Mouse (Mus musculus) adrenal gland, adult 18-20 months (tissue): ENCODE results near the gene Syt7. TPM values are rescaled to one million over a fixed set of nuclear protein-coding genes. Genes with fewer than 3 reads are reported as not detected.

Experiments used
- DNase-seq, 2 experiments: peaks; one replicate each; pipeline ENCODE4 v3.0.0; 2021 to 2022; ENCODE audit warnings: low spot score in 2 of 2
- total RNA-seq, 2 experiments: library from RNA; stranded (reverse); gene quantifications; 1 replicate in 1 of 2; 2 replicates in 1 of 2; pipeline ENCODE4 v1.2.3; 2021

Syt7 gene
- total RNA-seq, 2 experiments from 2014 or later = 32.1 to 33.0 TPM

DNA sequence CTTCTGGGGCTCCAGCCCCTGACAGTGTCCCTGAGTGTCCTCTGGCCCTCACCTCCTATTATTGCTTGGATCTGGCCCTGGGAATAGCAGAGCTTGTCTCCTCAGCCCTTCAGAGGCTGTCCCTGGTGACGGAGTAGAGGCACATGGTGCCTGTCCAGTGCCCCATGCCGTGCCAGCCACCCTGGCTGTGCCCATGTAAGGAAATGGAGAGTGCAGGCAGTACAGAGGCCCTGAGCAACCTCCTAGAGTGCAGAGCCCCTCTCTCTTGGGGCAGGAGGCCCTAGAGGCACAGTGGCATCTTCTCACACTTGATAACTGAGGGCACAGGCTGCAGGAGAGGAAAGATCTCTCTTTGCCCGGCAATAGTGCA, 66.5 kb downstream of the Syt7 start:
- DNase-seq = no peak

DNA sequence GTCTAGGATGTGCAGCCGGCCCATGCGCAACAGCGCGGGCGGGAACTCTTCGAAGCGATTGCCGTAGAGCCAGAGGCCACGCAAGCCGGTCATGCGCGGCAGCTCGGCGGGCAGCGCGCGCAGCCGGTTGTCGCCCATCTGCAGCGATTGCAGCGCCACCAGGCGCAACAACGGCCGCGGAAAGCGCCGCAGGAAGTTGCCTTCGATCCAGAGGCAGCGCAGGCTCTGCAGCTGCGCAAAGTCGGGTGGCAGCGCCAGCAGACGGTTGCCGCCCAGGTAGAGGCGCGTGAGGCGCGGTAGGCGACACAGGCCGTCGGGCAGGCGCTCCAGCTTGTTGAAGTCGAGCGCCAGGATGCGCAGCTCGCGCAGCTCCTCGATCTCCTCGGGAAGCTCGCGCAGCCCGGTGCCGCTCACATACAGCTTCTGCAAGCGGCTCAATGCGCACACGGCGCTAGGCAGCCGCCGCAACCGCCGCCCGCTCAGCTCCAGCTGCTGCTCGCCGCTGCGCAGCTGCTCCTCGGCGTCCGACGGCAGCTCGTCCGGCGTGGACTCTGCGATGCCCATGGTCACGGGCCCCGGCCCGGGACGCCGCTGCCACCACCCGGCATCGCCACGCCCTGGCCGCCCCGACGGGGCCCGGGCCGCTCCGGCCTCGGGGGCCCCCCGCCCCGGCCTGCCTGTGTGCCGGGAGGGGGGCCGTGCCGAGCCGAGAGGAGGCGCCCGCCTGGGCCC, 68.0 kb downstream of the Syt7 start, which contains the start of gene Lrrc10b:
Lrrc10b (minus strand) TSS at position 722 of the 732 bp plus-strand sequence.
- DNase-seq = peak; percentile 39 to 40

DNA sequence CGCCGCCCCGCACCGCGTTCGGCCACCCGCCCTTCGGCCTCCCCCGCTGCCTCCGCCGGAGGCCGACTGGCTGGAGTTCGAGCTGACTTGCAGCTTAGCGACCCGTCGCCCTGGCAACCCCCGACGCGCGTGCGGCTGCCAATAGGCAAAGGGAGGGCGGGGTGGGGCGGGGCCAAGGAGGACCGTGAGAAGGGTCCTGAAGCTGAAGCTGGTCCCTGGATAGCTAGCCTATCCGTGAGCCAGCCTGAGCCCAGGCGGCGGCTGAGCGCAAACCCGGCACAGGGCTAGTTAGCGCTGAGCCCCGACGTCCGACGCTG, 68.6 kb downstream of the Syt7 start:
- DNase-seq = peak; percentile 54 to 58

DNA sequence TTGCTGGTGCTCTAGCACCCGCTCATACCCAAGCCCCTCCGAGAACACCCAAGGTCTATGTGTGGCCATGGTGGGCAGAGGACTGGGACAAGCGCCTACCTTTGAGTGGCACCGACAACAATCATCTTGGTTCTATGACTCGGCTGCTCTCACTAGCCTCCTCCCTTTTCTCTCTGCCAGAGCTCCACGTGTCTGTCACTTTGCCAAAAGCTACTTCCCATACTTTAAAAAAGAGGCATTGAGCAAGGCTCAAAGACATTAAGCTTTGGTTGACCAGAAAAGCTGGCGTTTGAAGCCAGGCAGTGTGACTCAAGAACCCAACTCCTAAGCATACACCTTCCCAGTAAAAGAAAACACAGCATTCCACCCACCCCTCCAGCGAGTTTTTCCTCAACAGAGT, 69.2 kb downstream of the Syt7 start:
- peak in 1 of 2 experiments; percentile 32 for DNase-seq

DNA sequence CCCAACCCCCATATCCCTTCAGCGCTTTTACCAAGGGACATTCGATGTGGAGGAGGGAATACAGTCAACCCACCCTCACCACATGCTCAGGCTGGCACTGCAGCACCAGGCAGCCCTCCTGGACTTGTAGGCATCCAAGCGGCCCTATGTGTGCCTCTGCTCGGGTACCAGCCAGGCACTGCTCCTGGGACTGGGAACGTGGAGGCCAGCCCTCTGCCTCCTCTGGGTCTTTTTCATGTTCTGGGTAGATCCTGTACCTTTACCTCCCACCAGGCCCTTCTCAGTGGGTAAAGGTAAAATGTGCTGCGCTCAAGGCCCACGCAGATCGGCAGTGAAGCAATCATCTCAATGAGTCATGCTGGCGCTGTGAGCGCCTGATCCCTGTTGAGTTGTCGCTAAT, 71.0 kb downstream of the Syt7 start:
- no peak for DNase-seq

DNA sequence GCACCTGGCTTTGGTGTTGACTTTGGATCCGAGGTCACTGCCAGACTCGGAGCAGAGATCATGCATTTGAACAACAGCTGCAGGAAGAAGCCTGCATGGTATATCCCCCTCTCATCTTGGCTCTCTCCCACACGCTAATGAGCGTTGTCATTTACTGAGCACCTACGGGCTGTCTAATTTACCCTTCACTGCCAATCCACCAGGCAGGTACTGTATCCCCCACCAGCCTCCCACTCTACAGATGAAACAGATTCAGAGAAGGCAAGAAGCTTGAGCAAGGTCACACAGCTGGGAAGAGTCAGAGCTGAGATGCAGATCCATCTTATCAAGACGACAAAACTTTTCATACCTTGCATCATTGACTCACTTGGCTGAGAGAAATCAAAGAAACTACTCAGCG, 72.7 kb downstream of the Syt7 start:
- no peak for DNase-seq

DNA sequence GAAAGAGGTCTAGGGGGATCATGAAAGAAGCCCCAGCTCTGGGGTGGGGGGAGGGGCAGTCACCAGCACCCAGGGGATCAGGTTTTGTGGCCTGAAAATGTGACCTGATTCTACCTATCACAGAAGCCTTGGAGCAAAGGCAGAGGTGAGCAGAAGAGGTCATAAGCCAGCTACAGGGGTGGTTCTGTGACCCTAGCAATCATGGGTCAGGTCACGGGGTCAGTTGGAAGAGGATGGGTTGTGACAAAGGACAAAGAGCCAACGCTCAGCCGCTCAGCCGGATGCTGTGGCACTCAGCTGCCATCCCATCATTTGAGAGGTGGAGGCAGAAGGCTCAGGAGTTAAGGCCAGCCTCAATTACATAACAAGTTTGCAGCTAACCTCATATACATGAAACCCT, 75.5 kb downstream of the Syt7 start:
- DNase-seq = no peak

DNA sequence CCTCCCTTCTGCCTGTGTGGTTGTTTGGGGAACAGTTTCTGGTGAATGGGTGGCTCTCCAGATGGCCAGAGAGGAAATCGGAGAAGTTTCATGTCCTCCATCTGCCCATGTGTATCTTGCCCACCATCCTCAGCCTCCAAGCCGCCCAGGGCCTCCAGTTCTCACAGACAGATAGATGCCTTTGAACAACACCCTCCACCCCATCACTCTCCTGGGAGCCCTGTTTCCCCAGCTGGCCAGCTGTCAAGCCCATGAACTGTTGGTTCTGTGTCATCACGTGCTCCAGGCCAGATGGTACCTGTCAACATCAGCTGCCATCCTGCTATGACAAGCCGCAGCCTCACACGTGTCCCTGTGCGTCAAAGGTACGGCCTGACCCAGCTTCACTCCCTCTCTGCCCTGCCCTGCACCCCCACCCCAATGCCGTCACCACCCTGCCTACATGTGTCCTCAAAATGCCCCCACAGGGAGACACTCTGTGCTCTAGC, 80.3 kb downstream of the Syt7 start:
- DNase-seq = no peak

DNA sequence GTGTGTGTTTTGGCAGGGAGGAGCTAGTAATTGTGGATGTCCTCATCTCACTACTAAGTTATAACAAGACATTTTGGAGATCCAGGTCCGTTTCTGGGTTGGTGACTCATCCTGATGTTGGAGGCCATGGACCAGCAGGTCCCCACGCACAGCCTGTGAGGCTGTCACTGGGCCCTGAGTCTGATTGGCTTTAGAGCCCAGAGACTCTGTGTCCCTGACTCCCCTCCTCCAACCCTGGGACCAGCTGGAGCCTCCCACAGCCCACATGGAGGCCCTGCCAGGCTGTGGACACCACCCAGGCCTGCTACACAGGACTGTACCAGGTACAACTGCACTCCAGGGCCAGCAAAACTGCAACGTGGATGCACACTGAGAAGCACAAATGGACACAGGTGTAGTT, 84.1 kb downstream of the Syt7 start:
- no peak for DNase-seq

DNA sequence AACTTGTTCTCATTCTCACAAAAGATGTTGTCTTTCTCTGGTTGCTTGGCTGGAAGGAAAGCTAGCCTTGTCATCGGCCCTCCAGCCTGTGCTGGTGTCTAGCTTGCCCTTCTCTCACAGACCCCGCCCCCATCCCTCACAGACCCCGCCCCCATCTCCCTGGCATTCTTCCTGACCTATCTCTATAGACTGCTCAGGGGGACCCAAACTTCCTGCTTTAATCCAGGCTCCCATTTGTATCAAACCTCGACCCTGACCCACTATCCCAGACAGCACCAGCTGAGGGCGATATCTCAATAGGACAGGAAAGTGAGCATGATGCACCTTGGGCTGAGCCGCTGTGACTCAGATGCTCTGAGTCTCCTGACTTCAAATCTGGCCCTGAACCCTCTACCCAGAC, 84.9 kb downstream of the Syt7 start:
- DNase-seq = no peak

DNA sequence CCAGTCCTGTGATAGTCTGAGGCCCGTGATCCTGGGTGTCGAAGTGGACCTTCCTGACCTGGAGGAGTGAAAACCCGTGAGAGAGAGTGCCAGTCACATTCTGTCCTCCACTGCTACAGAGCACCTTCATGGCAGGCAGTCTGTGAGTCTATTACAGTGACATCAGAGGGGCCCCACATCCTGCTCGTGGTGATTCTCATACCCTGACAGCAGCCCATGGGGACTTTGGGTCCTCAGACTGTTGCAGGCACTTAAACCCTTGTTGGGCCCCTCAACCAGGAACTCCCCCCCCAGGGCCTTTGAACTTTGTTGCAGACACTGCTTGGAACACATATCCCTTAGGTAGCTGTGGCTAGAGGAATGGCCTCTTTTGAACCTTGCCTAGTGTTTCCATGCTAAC, 90.7 kb downstream of the Syt7 start:
- DNase-seq = no peak

DNA sequence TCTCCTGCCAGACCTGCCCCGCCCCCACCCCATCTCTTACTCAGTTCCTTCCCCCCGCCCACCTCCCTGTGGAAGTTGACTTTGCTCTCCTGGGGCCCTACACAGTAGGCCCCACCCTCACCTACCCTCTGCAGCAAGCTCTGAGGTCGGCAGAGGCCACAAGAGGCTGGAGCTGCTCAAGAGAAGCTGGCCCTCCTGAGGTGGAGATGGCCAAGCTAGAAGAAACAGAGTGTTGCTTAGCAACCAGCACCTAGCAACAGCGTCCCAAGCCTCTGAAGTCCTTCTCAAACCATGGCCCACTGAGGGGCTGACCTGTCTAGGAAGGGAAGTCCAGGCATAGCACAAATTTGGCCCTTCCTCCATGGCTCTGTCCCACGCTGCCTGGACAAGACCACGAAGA, 93.8 kb downstream of the Syt7 start, which contains the start of gene Ppp1r32:
Ppp1r32 (minus strand) TSS at position 226 of the 400 bp plus-strand sequence.
- DNase-seq = no peak

DNA sequence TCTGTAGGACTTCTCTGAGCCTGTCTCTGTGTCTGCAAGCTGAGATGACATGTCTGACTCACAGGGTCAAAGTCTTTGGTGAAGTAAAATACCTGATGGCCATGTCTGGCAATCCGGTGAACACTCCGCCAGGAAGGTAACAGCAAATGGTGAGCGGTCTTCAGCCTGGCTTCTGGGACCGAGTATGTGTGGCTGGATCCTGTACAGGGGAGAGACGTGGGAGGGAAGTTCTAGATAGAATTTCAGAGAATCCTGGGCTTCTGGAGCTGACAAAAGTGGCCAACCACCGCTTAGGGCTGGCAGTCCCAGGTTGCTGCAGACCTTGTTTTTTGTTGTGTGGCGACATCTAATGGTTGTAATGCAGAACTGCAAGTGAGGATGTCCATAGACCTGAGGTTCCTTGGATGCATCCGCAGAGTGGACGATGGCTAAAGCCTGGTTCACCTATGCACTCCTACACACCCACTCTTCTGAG, 97.4 kb downstream of the Syt7 start:
- peak in 1 of 2 experiments; percentile 33 for DNase-seq

DNA sequence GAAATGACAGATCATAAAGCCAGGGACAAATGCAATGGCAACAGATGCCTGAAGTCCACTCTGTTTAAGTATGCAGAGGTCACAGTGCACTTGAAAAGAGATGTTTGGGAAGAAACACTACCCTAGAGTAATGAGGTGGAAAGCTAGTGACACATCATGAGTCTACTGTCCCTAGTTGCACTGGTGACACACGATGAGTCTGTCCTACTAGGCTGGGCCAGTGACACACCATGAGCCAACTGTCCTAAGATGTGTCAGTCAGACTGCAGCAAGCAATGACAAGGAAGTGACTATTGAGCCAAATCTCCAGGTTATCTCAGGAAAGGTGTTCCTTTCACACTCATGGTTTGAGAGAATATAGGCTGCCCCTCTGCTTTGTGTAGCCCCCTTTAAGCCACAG, 106.8 kb downstream of the Syt7 start:
- no peak for DNase-seq

DNA sequence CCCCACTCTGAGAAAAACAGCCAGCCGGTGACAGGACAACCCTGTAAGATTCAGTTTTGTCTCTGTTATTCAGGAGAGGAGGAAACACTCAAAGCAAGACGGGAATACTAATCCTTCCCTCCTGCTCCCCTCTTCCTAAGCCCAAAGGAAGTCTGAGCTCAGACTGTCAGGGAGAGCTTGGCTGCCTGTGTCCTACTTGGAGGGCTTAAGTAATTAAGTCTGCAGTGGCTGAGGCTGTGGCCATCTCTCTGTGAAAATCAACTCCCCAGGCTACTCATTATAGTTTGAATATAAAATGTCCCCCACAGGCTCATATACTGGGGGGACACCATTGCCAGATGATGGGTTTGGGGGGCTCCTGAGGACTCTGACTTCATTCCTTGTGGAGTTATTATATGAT, 108.1 kb downstream of the Syt7 start:
- no peak for DNase-seq

DNA sequence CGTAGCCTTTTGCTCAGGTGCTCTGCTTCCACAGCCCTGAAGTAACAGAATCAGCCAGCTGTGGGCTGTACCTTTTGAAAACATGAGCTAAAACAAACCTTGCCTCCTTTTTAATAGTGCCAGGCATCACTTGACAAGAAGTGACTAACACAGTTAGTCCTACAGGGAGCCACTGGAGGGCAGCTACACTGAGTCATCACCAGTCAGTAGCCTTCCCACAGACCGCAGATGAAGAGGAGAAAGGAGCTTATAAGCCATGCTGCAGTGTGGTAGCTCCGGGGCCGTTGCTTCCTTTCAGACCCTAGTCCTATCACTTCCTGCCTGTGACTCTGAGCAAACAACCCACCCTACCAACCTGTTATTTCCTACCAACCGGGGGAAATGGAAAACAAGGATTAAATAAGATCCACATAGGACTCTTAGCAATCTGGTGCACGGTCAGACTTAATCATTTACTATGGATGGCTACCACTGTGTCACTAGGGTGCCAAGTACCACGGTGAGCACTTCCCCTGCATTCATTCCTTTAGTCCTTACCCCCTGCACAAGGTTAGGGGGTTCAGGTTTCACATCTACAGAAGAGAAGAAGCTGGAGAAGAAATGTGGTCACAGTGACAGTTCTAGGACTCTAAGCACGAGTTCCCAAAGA, 108.7 kb downstream of the Syt7 start:
- DNase-seq = no peak

DNA sequence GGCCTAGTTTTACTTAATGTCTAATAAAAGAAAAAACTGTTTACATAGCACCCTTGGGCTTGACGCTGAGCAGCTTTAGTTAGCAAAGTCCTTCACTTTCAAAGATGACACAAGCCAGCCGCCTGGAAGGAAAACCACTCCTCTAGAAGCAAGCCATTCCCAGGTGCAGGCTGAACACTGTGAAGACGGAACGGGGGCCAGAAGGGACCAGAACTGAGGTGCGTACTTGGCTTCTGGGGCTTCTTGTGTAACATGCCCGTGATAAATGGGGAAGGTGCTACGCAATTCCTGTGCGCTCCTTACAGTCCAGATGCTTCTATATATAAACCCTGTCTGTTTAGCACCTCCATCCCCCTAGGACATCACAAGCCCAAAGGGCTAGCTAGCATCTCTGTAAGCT, 111.7 kb downstream of the Syt7 start:
- no peak for DNase-seq

DNA sequence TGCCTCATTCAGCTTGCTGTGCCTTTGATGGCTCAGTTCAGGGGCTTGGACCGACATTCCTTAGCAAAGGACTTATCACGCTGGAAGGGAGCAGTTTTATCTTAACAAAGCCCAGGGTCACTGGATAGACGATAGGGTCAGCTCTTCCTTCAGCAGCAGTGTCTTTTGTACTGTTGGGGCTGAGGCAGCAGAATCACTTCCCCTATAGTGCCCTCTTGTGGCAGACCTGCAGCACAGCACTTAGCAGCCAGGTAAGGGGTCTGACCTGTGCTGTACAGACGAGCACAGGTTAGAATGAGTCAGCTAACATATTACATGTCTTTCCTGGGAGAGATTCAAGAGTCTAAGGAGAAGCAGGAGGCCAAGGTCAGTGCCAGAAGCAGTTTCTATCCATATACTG, 113.7 kb downstream of the Syt7 start:
- DNase-seq = peak in 1 of 2 experiments; percentile 31
